Mouse (Mus musculus) urinary bladder, postnatal 0 days (tissue): ENCODE results near the gene Prm1. TPM values are rescaled to one million over a fixed set of nuclear protein-coding genes. Genes with fewer than 3 reads are reported as not detected.

Experiments
- polyA plus RNA-seq: library from polyadenylated mRNA; unstranded; fragments of >200 nt; fragmentation: Nextera tagmentation; extraction: Ambion mirVana; gene quantifications from 2 replicates; pipeline ENCODE4 v1.2.1, GENCODE M21; 2015

Prm1 gene
- 1.0 TPM in 1 of 2 replicates, not detected in the other for polyA plus RNA-seq

DNA sequence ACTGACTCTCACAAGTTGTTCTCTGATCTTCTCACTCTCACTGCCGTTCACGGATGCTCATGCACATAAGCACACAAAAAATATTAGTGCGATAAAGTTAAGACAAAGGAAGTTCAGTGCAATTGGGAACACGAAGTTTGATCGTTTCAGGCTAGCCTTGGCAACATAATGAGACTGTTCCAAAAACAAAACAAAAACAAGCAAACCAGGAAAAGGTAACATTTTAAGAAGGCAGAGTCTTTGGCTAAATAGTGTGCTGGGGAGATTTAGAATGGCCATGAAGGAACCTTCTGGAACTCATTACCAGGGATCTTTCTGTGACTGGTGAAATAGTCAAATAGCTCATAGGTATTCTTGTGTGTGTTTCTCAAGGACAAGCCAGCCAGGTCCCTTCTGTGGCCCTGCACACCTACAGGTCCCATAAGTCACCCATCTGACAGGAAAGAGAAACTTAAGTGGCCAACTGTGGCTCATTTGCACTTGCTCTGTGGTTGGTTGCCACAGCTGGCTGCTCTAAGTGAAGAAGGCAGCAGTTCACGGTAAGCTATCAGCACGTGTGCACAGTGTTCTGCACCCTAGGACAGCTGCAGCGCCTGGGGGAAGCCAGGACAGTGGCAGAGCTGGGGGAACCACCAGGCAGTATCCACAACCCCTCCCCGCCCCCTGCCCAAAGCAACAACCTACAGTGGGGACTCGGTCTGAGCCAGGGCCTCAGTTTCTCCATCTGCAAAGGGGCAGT, at the start of gene Prm1:
Gene Prm1 (minus strand): TSS at position 51 of the 739 bp plus-strand sequence.

DNA sequence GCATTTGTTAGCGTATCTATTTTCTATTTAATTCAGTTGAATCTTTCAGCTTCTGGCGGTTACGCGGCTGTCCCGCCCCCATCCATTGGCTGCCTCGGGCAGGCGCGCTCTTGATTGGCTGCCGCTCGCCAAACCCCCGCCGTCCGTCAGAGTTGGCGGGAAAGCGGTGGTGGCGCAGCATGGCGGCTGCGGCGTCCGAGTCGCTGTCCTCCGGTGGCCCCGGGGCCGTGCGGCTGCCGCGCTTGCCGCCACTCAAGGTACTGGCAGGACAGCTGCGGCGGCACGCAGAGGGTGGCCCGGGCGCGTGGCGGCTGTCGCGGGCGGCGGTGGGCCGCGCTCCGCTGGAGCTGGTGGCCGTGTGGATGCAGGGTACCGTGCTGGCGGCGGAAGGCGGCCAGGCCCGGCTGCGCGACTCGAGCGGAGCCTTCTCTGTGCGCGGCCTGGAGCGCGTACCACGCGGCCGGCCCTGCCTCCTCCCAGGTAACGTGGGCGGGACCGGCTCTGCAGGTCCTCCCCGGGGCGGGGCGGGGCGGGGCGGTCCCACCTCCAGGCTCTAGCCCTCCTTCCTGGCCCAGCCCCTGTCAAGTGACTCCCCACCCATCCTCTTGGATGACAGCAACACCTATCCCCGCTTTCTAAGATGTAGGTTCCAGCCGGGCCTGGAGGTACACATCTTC, 29.4 kb upstream of the Prm1 start, which contains the start of gene Rmi2:
Gene Rmi2 (plus strand): TSS at position 149 of the 677 bp plus-strand sequence.

GRCm38 (mm10) chr16:10812865-10813371, 7.3 kb upstream of the Prm1 start, which contains the start of gene Gm11172:
TSS of gene Gm11172 (plus strand) at chr16:10812915.

DNA sequence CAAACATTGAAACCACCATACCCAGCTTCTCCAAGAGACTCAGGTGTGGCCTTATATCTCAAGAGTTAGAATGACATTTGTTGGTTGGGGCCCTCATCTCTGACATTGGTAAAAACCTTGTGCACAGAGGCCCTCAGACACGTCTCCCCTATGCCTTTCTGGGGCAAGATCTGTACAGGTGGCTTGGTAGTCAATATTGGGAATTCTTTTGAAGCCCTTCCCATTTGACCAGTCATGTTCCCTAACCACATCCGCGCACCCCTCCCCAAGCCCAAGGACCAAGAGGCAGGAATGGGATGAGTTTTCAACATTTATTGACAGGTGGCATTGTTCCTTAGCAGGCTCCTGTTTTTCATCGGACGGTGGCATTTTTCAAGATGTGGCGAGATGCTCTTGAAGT, 9.6 kb downstream of the Prm1 start, which contains the start of gene Prm2:
Gene Prm2 (minus strand): TSS at position 101 of the 400 bp plus-strand sequence.

GRCm38 (mm10) chr16:10790702-10791101, 14.9 kb downstream of the Prm1 start, which contains the start of gene Prm3:
TSS of gene Prm3 (minus strand) at chr16:10790914.

GRCm38 (mm10) chr16:10788271-10788670, 17.4 kb downstream of the Prm1 start, which contains the start of gene Tnp2:
TSS of gene Tnp2 (minus strand) at chr16:10788660.

GRCm38 (mm10) chr16:10785371-10786231, 20.0 kb downstream of the Prm1 start, which contains the start of gene Socs1:
TSS of gene Socs1 (minus strand) at chr16:10785536.

Other genes with a start within 250 kb of the Prm1 start
- gene Socs1, start 20.3 kb downstream of the Prm1 start, polyA plus RNA-seq = 5.7 and 7.2 TPM in 2 replicates
- gene Tnp2, start 17.2 kb downstream of the Prm1 start, polyA plus RNA-seq = not detected in 2 replicates
- not detected in 2 replicates for gene Prm3, start 14.9 kb downstream of the Prm1 start, polyA plus RNA-seq
- not detected in 2 replicates for gene Prm2, start 9.7 kb downstream of the Prm1 start, polyA plus RNA-seq
- gene Gm11172, start 7.1 kb upstream of the Prm1 start, polyA plus RNA-seq = not detected in 2 replicates
- 0.92 and 0.94 TPM in 2 replicates for gene Rmi2, start 29.2 kb upstream of the Prm1 start, polyA plus RNA-seq